Mouse (Mus musculus): ENCODE data around the gene Dcaf11.

Dcaf11 gene

GRCm38 (mm10) chr14:55584702-55585565, 25.1 kb downstream of the Dcaf11 start, which contains the start of gene Emc9:
Gene Emc9 (minus strand): TSS chr14:55585302.
- DNase-seq (ENCODE audit: low spot score in 2 of 2), result peak in 1 of 2 experiments; percentile 37

- no peak for DNase-seq (ENCODE audit: low spot score in 2 of 2)
Measured at GRCm38 (mm10) chr14:55585566-55585960, 25.8 kb downstream of the Dcaf11 start.

- DNase-seq (ENCODE audit: low spot score in 2 of 2), result no peak
Measured at GRCm38 (mm10) chr14:55586149-55586548, 26.3 kb downstream of the Dcaf11 start.

GRCm38 (mm10) chr14:55589271-55589670, 29.5 kb downstream of the Dcaf11 start:
- DNase-seq (ENCODE audit: low spot score in 2 of 2), result no peak

GRCm38 (mm10) chr14:55589771-55590448, 30.1 kb downstream of the Dcaf11 start:
- no peak for DNase-seq (ENCODE audit: low spot score in 2 of 2)

- peak; percentile 58 to 71 for DNase-seq (ENCODE audit: low spot score in 2 of 2)
Measured at GRCm38 (mm10) chr14:55590748-55591330, 31.0 kb downstream of the Dcaf11 start, which contains the start of gene Psme2. Gene Psme2 (minus strand): TSS chr14:55591113.

GRCm38 (mm10) chr14:55591331-55591891, 31.6 kb downstream of the Dcaf11 start, which contains the start of gene Rnf31:
Gene Rnf31 (plus strand): TSS chr14:55591708.
- DNase-seq (ENCODE audit: low spot score in 2 of 2), result peak; percentile 75 to 80

GRCm38 (mm10) chr14:55592226-55592625, 32.4 kb downstream of the Dcaf11 start:
- no peak for DNase-seq (ENCODE audit: low spot score in 2 of 2)

GRCm38 (mm10) chr14:55596036-55596690, 36.4 kb downstream of the Dcaf11 start:
- no peak for DNase-seq (ENCODE audit: low spot score in 2 of 2)

GRCm38 (mm10) chr14:55598521-55599390, 39.0 kb downstream of the Dcaf11 start:
- no peak for DNase-seq (ENCODE audit: low spot score in 2 of 2)

- no peak for DNase-seq (ENCODE audit: low spot score in 2 of 2)
Measured at GRCm38 (mm10) chr14:55603271-55603632, 43.4 kb downstream of the Dcaf11 start, which contains the start of gene Irf9. Gene Irf9 (plus strand): TSS chr14:55603571.

GRCm38 (mm10) chr14:55603633-55604576, 44.1 kb downstream of the Dcaf11 start:
- DNase-seq (ENCODE audit: low spot score in 2 of 2), result peak; percentile 90

GRCm38 (mm10) chr14:55604823-55605222, 45.0 kb downstream of the Dcaf11 start:
- no peak for DNase-seq (ENCODE audit: low spot score in 2 of 2)

- DNase-seq (ENCODE audit: low spot score in 2 of 2), result no peak
Measured at GRCm38 (mm10) chr14:55605743-55606459, 46.1 kb downstream of the Dcaf11 start.

GRCm38 (mm10) chr14:55608339-55608738, 48.5 kb downstream of the Dcaf11 start:
- DNase-seq (ENCODE audit: low spot score in 2 of 2), result no peak

GRCm38 (mm10) chr14:55613346-55613745, 53.5 kb downstream of the Dcaf11 start:
- no peak for DNase-seq (ENCODE audit: low spot score in 2 of 2)

GRCm38 (mm10) chr14:55614565-55615178, 54.9 kb downstream of the Dcaf11 start:
- no peak for DNase-seq (ENCODE audit: low spot score in 2 of 2)

GRCm38 (mm10) chr14:55615876-55616275, 56.1 kb downstream of the Dcaf11 start:
- DNase-seq (ENCODE audit: low spot score in 2 of 2), result no peak
